Mouse (Mus musculus) left cerebral cortex, adult 11 months (tissue): ENCODE measurements around the gene Fmr1.
A peak's percentile ranks its signal among the peaks of the same experiment; 100 is the strongest.
"Not testable (repeated sequence)": the region's sequence is repeated elsewhere in the genome, so short reads cannot be mapped to it uniquely, and the experiment has no call there.

Experiments used
- DNase-seq: peaks from one replicate; pipeline ENCODE4 v3.0.0; 2022; ENCODE audit warnings: low spot score

The Fmr1 gene

DNA sequence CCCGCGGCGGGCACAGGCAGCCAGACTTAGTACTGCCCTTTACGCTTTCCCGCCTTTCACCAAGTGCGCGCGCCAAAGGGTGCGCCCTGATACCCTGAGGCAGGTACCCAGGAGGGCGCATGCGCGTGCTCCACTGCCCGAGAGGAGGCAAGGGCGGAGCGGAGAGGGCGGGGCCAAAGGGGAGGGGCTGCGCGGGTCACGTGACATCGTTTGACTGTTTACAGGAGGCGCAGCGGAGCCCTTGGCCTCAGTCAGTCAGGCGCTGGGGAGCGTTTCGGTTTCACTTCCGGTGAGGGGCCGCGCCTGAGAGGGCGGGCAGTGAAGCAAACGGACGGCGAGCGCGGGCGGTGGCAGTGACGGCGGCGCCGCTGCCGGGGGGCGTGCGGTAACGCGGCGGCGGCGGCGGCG is at the start of gene Fmr1:
Gene Fmr1, plus strand, starts transcription at position 209 of the 408 bp plus-strand sequence.
- DNase-seq, result peak; percentile 91

GRCm38 (mm10) chrX:68641603-68642002 is 36.7 kb upstream of the Fmr1 start:
- DNase-seq, result no peak

DNA sequence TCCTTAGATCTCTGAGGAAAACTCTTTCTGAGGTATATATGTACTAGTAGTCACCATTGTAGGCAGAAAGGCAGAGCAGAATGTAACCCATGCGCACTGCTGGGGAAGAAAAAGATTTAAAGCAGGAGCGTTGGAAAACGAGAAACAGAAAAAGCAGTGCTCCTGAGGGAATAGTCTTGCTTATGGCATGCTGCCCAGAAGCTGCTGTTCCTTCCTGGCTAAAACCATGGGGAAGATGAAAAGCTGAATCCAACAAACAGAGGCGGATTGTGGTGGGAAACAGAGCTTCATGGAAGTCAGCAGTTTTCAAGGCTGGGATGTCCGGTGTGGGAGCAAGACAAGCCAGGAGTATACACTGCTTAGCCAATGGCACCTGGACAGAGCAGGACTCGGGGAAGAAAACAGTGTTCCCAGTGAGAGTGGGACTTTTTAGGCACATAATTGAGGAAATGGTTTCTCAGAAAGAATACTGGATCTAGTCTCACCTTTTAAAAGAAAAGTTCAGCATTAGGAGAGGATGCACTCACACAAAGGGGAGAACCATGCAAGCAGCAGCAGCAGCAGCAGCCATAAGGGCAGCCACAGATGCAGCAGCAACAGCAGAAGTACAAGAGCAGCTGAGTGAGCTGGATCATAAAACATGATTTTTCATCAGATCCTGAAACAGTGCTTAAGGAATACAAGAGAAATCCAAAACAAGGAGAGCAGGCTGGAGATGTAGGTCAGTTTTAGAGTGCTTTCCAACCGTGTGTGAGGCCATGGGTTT is 33.0 kb upstream of the Fmr1 start:
- no peak for DNase-seq

DNA sequence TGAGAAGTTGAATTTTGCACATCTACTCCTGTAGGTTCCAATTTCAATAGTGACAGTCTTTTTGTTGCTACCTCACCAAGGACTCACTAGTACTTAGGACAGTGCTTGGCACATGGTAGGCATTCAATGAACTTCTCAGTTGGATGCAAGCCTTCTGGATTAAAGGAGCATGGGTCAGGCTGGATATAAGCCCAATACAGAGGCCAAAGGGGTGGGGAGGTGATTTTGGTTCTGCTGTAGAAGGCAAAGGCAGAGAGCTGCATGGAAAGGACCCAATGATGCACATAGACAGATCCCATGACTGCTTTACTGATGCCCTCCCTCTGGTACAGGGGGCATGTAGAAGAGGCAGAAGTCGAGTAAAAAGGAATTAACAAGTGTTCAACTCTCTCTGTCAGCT is 833 bp upstream of the Fmr1 start:
- no peak for DNase-seq

DNA sequence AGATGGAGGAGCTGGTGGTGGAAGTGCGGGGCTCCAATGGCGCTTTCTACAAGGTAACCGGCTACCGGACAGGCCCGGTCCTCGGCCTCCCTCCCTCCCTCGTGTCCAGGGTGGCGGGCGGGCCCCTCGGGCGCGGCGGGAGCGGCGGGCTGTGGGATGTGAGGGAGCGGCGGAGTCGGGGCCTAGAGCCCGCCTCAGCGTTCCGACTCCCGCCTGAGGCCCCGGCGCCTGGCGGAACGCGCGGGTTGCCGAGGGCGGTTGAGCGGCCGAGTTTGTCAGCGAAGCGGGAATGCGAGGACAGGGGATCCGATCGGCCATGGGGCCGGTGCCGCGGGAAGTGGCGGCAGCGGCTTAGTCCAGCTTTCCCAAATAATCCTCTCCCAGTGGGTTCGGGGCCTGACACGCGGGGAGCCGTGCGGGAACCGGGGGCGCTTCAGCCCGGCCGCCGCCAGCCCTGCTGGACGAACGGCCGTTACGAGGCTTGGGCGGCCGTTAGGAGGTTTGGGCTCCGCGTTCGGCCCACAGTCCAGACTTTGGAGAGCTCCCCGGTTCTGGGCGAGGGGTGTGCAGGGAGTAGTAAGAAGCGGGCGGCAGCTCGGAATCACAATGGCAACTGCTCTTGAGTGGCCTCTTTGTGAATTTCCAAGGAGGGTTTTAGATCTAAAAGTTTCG is 610 bp downstream of the Fmr1 start:
- DNase-seq, result no peak

DNA sequence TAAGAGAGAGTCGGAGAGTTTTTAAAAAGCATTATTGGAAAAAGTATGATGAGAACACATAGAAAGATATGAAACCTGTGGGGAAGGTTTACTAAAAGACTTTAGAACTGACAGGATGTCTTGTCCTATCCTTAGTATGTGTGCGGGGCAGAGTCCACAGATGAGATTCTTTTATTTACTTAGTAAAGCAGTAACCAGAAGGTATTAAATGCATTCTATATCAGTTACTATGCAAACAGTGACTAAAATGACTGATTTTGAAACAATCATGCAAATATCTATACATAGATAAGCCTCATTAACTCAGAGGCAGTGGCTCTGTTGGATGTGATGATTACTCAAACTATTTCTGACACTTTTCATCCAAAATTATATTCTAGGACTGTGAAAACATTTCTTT is 6.4 kb downstream of the Fmr1 start:
- DNase-seq, result no peak

- not testable (repeated sequence) for DNase-seq
Measured at GRCm38 (mm10) chrX:68691936-68692335, 13.6 kb downstream of the Fmr1 start.

DNA sequence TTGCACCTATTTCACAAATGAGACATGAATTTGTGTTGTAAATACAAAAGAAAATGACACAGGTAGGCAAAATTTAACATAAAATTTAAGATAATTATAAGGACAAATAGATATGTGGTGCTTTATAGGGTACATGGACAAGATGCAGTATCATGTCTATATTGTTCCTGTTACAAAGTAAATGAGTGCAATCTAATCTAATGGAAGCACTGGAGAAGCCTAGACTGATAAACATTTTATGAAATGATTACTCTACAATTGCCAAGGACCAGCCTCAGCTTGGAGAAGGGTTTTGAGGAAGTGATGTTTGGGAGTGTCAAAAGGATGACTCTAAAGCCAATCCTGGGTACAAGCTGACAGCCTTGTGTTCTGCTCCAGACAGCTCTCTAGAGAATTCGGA is 58.6 kb downstream of the Fmr1 start:
- no peak for DNase-seq

GRCm38 (mm10) chrX:68740088-68740487 is 61.7 kb downstream of the Fmr1 start:
- DNase-seq, result no peak

DNA sequence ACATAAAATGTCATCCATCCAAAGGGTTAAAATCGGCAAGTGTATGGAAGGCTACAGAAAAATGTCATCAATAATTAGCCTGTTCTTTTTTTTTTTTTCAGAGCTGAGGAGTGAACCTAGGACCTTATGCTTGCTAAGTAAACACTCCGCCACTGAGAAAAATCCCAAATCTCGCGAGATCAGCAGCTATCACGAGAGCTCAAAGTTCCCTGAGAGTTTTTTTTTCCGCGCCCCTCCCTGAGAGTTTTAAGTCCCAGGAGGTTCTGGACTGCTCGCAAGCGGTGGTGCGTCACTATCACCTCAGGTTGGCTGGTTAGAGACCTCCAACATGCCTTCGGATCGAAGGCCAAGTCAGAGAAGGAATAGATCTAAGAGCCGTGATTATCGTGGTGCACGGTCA is 83.3 kb downstream of the Fmr1 start, which contains the start of gene Fmr1nb:
Gene Fmr1nb, plus strand, starts transcription at position 234 of the 400 bp plus-strand sequence.
- DNase-seq, result no peak
